Mouse (Mus musculus) bone marrow macrophage, adult 2 months (primary cell): ENCODE measurements at regions not wholly inside any gene's neighbourhood (a gene's known extent, or its start where the extent isn't known, plus 50 kb on each side); places are given as distances from the start of the nearest gene placed in this dataset.

ENCODE experiments used
- H3K27ac ChIP-seq: 2 replicates; pipeline ENCODE4 v1.5.1; 2012; ENCODE audit warnings: low read depth, low read length; ENCODE audit not compliant: insufficient read depth
- H3K4me1 ChIP-seq: 2 replicates; pipeline ENCODE4 v1.6.1; 2012; ENCODE audit warnings: low read length; ENCODE audit not compliant: control insufficient read depth, insufficient read depth
- H3K4me3 ChIP-seq: 2 replicates; pipeline ENCODE4 v1.5.1; 2012; ENCODE audit warnings: mild to moderate bottlenecking, low read length, moderate library complexity; ENCODE audit not compliant: insufficient read depth
- CTCF ChIP-seq: IDR thresholded peaks from 2 replicates; pipeline ENCODE4 v1.5.1; 2012; ENCODE audit warnings: low read depth, mild to moderate bottlenecking, low read length, moderate library complexity
- POLR2A ChIP-seq: IDR thresholded peaks from 2 replicates; pipeline ENCODE4 v1.6.1; 2012; ENCODE audit warnings: mild to moderate bottlenecking, low read depth, low read length, borderline replicate concordance

GRCm38 (mm10) chr5:64505835-64506600 lies 297.2 kb upstream of the Klf3 start:
- Histone ChIP-seq H3K27ac (peak overlapping the region; percentile 85), H3K4me1 (peaks cover 32% of the 10 kb centered on the region), H3K4me3 (peak overlapping the region; percentile 48)
- peak; percentile 98 for TF ChIP-seq CTCF
- no peak for TF ChIP-seq POLR2A

- Histone ChIP-seq H3K4me3 (no peak overlapping the region), H3K27ac (no peak overlapping the region), H3K4me1 (peaks cover 29% of the 10 kb centered on the region)
- TF ChIP-seq CTCF (no peak), POLR2A (no peak)
Measured at GRCm38 (mm10) chr5:64508565-64508964, 294.6 kb upstream of the Klf3 start.

- Histone ChIP-seq H3K4me3 (no peak overlapping the region), H3K27ac (no peak overlapping the region), H3K4me1 (peaks cover 5% of the 10 kb centered on the region)
- TF ChIP-seq POLR2A = no peak
- TF ChIP-seq CTCF = no peak
Measured at GRCm38 (mm10) chr5:64513155-64513945, 289.8 kb upstream of the Klf3 start.

GRCm38 (mm10) chr5:64516115-64516665 lies 287.0 kb upstream of the Klf3 start:
- H3K4me3 ChIP-seq = no peak overlapping the region
- H3K4me1 ChIP-seq = no peaks in the 10 kb centered on the region
- TF ChIP-seq CTCF = no peak
- no peak for TF ChIP-seq POLR2A
- H3K27ac ChIP-seq = no peak overlapping the region

GRCm38 (mm10) chr5:64517241-64517640 lies 285.9 kb upstream of the Klf3 start:
- Histone ChIP-seq H3K4me3 (no peak overlapping the region), H3K27ac (no peak overlapping the region), H3K4me1 (peaks cover 4% of the 10 kb centered on the region; the same call in 1 of the 2 replicates)
- TF ChIP-seq POLR2A = no peak
- TF ChIP-seq CTCF = no peak

- H3K4me1 ChIP-seq = peaks cover 4% of the 10 kb centered on the region; the same call in 1 of the 2 replicates
- no peak for TF ChIP-seq POLR2A
- H3K27ac ChIP-seq = no peak overlapping the region
- no peak overlapping the region for H3K4me3 ChIP-seq
Measured at GRCm38 (mm10) chr5:64517835-64518234, 285.4 kb upstream of the Klf3 start.

DNA sequence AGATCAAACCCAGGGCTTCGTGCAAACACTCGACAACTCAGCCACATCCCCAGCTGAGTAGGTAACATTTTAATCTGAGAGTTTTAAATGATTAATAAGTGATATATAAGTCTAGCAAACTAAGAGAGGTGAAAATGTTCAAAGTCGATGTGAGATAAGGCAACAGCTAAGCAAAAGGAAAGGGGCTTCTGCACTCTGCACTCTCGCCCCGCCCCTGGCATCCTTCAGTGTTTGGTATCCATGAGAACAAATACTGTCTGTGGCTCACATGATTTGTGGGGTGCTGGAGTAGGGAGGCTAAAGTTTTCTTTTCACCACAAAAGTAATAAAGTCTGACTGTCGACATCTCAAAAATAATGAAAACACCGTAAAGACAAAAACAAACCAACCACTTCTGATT lies 284.2 kb upstream of the Klf3 start:
- TF ChIP-seq CTCF (no peak), POLR2A (no peak)
- no peak overlapping the region for H3K27ac ChIP-seq
- H3K4me1 ChIP-seq = peaks cover 4% of the 10 kb centered on the region; the same call in 1 of the 2 replicates
- H3K4me3 ChIP-seq = no peak overlapping the region

GRCm38 (mm10) chr5:64519731-64520130 lies 283.5 kb upstream of the Klf3 start:
- TF ChIP-seq POLR2A (no peak), CTCF (no peak)
- Histone ChIP-seq H3K27ac (no peak overlapping the region), H3K4me1 (peaks cover 4% of the 10 kb centered on the region; the same call in 1 of the 2 replicates), H3K4me3 (no peak overlapping the region)

- Histone ChIP-seq H3K27ac (no peak overlapping the region), H3K4me1 (peaks cover 7% of the 10 kb centered on the region), H3K4me3 (no peak overlapping the region)
- TF ChIP-seq CTCF = no peak
- TF ChIP-seq POLR2A = no peak
Measured at GRCm38 (mm10) chr5:64521401-64521800, 281.8 kb upstream of the Klf3 start.

DNA sequence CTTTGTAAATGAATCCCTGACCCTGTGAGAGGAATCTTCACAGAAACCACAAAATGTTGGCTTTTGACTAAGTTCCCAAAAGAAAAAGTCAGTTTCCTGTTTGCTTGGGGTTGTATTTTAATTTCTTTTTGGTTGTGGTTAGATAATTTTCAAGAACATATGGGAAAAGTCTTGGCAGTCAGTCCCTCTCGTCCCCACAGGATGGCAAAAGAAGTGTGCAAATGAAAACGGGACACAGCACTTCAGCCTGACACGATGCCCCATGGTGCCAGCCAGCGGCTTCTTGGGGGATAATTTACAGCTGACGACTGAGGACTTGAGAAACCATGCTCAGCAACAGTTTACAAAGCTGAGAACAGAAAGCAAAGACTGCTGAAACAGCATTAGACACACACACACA lies 281.2 kb upstream of the Klf3 start:
- H3K4me1 ChIP-seq = peaks cover 10% of the 10 kb centered on the region
- TF ChIP-seq CTCF = 0 out of 2 replicates have a peak, but pooled peaks have one; percentile 18
- no peak for TF ChIP-seq POLR2A
- no peak overlapping the region for H3K4me3 ChIP-seq

More for the DNA sequence above, 281.2 kb upstream of the Klf3 start:
- H3K27ac ChIP-seq = no peak overlapping the region
